Mouse (Mus musculus) CD8-positive naive resting alpha-beta T cell, adult 2 months (primary cell): ENCODE results near the gene Negr1.

ENCODE experiments used
- DNase-seq, 2 experiments: peaks; one replicate each; pipeline ENCODE4 v3.0.0; 2022; ENCODE audit warnings: low read depth in 2 of 2, low spot score in 2 of 2

Gene Negr1

DNA sequence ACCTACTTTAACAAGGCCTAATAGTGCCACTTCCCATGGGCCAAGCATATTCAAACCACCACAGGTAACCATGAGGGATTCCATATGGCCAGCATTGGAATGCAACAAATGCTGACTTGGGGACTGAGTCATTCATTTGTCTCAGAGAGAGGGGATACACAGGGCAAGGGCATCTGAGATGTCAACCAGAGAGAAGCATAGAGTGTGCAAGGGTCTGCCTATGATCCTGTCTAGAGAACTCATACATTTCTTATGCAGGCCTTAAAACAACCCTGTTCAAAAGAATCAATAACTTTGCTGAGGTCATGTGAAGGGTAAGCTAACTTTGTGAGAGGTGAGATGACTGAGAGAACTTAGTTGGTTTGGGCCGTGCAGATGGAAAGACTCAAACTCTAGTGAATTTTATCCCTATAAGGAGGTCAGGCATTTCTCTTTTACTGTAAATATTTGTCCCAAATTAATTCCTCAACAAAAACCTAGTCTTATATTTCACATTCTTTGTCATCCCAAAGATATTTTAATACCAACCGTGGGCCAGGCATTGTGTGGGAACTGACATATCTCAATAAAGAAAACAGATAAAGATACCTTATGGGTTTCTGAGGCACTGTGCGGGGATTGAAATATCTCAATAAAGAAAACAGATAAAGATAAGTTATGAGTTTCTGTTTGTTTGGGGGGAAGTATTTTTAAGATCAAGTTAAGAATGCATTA, 543.4 kb downstream of the Negr1 start:
- no peak for DNase-seq

DNA sequence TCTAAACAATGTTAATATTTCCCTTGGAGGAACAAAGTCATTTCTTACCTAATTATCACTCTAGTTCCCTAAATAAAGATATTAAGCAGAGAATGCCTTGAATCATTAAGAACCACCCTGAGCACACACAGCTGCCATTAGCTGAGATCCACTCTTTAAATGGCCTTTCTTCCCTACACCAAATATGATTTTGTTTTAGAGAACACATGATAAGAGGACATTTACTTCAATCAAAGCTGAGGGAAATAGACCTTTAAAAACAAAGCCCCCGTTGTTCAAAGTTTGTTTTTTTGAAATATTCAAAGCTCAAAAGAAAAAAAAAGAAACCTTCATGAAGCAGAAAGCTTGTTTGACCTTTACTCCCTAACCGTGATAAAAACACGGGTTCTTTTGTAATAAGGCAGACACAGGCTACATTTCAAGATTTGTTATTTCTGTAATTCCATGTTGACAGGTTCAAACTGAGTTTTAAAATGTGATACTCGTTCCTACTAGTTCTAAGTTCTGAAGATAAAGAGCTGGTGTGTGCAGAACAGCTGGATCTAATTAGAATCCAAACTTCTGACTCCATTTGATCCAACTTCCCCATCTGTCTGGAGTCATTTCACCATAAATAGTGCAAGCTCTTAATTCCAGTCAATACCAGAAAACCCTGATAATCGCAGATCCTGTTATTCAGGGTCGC, 544.1 kb downstream of the Negr1 start:
- no peak for DNase-seq

DNA sequence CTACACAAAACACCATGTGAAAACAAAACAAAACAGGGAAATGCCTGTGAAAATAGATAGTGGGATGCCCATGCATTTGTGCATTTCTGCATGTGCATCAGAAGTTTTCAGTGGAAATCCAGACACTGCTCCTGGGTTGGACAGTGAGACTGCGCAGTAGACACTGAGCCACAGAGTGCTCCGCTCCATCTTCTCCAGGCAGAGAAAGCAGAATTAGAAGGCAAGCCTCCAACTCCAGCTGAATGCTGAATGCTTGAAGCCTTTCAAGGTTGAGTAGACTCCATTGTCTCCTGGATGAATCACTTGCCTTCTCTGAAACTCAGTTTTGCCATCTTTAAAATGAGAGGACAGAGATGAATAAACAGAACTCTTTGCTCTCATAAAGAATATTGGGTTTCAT, 546.6 kb downstream of the Negr1 start:
- no peak for DNase-seq

DNA sequence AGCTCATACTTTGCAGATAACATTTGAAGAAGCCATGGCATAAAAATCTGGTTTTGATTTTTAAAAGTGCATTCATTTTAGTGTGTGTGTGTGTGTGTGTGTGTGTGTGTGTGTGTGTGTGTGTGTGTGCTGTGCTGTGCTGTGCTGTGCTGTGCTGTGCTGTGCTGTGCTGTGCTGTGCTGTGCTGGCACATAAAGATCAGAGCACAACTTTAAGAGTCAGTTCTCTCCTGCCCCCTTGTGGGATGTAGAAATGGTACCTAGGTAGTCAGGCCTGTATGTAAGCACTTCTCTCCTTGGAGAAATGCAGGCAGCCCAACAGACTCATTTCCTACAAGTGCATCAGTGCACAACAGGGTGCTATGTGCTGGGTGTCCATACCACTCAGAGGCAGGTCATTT, 547.7 kb downstream of the Negr1 start:
- DNase-seq = no peak

DNA sequence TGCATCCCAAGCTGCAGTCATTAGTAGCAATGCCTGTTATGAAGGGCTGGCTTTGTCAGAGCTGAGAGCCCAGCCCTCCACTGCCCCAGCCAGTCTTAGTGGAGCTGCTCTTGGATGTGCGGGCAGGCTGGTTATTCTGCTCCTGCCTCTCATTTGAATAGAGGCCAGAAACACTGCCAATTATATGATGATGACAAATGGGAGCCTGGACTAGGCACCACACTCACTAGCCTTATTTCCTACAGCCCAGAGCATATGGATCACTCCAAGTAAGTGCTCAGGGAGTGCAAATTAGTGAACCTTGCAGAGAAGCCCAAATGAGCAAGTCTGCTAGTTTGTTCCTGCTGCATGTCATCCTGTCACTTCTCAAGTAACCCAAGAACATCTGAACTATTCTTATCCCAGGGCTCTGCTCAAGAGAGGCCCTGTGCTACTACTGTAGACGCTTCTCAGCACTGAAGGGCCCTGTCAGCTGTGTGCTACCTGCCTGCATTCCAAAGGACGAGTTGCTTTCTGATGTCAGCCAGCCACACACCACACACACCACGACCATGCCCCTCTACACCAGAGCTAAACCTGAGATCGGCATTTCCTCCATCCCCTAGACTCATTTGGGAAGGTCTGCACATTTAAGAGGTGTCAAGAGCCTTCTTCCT, 553.6 kb downstream of the Negr1 start:
- DNase-seq = no peak

GRCm38 (mm10) chr3:157116024-157116423, 554.4 kb downstream of the Negr1 start:
- DNase-seq = no peak

DNA sequence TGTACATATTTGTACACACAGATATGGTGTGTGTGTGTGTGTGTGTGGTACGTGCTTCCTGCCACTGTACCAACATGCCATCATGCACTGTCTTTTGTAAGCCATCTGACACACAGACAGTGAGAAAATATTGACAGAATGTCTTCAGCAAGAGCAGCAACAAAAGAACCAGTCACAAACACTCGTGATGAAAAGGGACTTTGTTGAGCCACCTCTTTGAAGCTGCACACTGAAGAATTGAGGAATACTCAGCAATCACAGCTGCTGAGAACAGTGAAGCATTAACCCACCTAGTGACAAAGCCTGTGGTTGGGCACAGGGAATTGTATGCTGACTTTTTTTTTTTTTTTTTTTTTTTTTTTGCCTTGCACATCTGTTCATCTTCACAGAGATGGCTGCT, 558.3 kb downstream of the Negr1 start:
- DNase-seq = no peak

DNA sequence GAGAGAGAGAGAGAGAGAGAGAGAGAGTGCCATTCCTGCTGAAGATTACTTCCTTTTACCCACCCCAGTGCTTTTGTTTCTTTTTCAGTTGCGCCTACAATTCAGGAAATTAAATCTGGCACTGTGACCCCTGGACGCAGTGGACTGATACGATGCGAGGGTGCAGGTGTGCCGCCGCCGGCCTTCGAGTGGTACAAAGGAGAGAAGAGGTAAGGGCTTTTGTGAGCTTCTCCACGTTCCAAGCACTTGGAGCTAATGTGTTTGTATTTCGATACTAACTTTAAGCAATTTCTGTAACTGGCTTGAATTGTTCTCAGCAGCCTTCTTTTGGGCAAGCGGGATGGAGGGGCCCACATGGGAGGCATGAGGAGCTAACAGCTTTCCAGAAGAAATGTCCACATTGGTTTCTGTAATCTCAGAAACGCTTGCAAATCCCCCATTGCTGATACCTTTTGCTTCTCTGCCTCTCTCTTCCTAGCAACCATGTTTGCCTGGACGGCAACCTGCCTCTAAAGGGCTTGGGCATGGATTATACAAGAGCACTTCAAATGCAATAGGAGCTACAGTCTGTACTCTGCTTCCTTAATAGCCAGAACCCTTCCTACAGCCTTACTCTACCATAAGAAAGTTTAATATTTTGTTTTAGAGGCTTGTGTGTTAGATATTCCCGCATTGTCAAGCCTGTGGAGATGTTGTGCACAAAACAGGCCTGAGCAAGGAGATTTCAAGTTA, 584.7 kb downstream of the Negr1 start:
- DNase-seq = no peak

DNA sequence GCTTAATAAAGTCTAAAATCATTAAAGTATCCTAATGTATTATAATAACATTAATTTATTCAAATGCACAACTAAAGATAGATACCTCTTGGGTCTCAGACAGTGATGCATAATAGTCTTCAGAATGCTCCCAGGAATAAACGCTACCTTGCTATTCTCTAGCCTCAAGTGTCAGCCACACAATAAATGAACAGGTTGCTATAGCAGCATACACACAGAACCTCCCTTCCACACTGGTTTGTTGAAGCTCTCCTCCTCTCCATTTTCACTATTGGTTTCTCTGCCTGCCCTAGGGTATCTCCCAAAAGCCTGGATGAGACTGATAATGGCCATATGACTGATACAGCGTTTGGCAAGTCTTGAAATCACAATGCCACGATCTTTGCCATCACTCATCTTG, 593.3 kb downstream of the Negr1 start:
- no peak for DNase-seq

- no peak for DNase-seq
These were observed 593.9 kb downstream of the Negr1 start for GRCm38 (mm10) chr3:157155513-157155912.

DNA sequence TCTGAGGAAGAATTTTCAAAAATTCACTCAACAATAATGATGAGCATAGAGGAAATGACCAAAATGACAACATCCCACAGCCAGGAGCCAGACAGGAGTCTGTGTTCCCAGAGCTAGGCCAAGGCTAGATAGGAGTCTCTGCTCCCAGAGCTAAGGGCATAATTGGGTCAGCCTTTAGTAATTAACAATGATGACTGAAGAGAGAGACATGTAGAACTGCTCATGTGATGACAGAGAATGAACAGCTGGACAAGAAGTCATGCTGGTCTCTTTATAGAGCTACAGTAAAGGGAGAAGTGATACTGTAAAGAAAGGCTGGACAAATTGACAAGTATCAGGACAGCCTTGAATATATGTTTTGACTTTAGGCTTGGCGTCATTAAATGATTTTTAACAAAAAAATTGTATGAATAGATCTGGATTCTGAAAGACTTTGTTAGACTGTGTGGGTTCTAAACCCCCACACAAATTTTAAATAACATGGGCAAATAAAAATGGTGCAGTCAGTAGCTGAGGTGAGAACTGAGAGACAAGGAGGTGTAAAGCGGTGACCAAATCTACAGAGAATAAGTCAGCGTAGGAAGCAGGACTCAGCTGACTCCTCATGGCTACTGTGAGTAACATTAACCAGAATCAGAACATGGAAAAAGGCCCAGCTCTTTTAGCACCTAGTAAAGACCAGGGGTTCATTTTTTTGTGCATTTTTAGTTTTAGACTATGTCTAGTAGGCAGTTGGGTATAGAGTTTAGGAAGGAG, 603.4 kb downstream of the Negr1 start:
- no peak for DNase-seq

- no peak for DNase-seq
These were observed 620.4 kb downstream of the Negr1 start for GRCm38 (mm10) chr3:157181975-157182374.

DNA sequence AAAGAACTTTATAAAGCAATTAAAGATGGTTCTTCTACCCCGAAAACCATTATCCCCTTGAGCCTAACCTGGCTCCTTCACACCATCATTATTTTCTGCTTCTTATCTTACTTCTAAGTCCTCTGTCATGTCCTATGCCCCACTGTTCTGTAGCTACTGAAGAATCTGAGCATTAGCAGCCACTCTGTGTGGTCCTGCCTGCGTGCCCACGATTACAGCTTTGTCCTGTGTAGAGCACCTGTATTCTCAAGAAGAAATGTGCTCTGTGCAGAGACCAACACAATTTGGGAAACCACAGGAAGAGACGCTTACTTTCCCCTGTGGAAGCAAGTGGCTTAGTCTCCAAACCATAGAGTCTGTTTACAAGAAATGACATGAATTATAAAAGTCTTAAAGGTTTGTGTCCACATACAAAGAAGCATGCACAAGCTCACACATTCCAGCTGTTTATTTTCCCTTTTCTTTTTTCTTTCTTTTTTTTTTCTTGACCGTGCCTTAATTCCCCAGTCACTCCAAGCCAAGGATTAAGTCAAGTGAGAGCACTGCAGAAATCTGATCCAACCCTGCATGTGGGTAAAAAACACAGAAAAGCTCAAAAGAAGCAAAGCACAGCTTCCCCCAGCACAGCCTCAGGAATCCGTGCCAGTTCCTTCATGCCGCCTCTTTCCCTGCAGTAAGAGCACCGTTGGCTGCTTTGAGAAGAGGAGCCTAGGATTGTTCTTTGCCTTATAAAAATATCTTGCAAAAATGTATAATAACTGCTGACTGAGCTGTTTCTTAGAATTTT, 627.5 kb downstream of the Negr1 start:
- no peak for DNase-seq

GRCm38 (mm10) chr3:157189834-157190233, 628.2 kb downstream of the Negr1 start:
- no peak for DNase-seq

DNA sequence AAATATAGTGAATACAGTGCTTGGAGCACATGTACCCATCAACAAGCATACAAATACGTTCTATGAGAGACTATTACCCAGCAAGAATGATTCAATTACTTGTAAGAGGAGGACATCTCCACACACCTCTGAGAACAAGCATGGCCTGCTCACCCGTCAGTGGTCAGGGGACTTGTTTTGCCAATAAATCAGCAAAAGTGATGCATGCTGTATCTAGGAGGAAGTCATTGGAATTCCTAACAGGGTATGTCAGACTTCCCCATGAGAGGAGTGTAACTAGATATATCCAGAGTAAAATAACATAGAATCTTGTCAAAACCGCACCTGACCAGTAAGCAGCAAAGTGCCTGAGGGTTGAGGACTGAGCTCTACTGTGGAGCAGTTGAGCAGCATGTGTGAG, 629.0 kb downstream of the Negr1 start:
- no peak for DNase-seq

- DNase-seq = no peak
These were observed 630.4 kb downstream of the Negr1 start for GRCm38 (mm10) chr3:157192021-157192420.

DNA sequence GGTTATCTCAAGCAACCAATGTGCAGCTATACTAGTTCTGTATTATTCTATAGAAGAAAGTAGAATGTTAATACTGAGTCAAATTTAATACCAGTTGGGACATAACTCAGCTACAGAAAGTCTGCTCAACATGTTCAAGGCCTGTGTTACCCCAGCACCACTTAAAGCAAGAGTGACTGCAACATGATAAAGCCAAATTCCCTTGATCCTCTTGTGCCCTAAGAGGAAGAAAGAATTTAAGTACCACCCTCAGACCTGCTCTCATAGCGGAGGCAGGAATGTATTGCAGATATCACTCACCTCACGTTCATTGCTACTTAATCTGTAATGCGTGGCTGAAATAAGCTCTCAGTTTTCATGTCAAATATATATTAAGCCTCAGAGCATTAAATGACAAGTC, 631.5 kb downstream of the Negr1 start:
- no peak for DNase-seq

DNA sequence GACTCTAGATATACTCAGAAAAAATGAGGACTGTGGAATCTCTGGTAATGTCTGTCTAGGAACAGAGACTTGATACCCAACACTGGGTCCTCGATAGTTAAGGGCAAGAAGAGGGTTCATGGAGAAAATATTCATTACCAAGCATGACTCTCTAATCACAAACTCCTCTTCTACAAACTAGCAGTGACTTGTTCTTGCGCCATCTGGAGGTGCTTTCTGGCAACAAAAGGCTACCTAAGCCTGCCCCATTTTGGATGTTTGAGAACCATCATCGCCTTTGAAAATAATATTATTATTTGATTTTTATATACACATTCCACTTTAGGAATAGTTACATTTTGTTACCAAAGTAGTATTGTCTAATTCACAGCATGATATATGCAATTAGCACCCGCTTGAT, 637.1 kb downstream of the Negr1 start:
- DNase-seq = no peak

DNA sequence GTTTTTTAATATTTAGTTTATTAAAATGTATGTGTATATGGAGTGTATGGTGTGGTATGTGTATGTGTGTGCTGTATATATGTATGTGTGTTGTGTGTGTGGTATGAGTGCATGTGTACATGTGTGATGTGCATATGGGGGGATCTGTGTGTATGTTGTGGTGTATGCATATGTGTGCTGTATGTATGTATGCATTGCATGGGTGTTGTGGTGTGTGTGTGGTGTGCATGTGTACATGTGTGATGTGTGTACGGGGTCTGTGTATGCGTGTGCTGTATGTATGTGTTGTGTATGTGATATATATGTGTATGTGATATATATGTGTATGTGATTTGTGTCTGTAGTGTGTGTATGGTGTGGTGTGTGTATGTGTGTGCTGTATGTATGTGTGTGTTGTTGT, 640.1 kb downstream of the Negr1 start:
- DNase-seq = no peak

DNA sequence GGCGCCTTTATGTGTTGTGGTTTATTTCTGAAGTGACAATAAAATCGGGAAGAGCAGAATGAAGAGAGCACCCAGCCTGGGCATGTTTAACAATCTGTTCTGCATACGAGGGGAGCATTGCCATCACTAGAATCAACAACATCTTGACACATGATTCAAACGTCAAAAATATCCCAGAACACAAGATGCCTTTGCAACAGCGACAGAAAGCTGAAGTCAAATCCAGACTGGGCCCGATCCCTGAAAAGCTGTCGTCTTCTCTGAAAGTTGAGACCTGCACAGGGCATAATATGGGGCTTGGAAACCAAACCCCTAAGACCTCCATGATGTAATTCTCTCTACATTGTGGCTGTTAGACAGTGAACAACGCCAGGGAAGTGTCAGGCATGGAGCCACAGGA, 642.0 kb downstream of the Negr1 start:
- DNase-seq = no peak
